Mouse (Mus musculus): ENCODE measurements around the gene Gm27021. TPM values are rescaled to one million over a fixed set of nuclear protein-coding genes. Genes with fewer than 3 reads are reported as not detected.

The Gm27021 gene
- polyA plus RNA-seq, 1 experiment from 2014 or later: 5.5 TPM

- no peak overlapping the region for H3K4me2 ChIP-seq
- no peak overlapping the region for H3K4me3 ChIP-seq
- 91% methylated on average over 10 of the region's 10 CpGs for WGBS
- H3K36me3 ChIP-seq: peaks cover 19% of the 10 kb centered on the region
- H3K4me1 ChIP-seq (replicated peaks): peaks cover 26% of the 10 kb centered on the region
- no peak overlapping the region for H3K27ac ChIP-seq (replicated peaks)
- no peaks in the 10 kb centered on the region for H3K9me3 ChIP-seq
- no peaks in the 10 kb centered on the region for H3K27me3 ChIP-seq
- H3K9ac ChIP-seq: no peak overlapping the region
- no peak for ATAC-seq (ENCODE audit: low read depth)
These were observed 82.4 kb downstream of the Gm27021 start for GRCm38 (mm10) chr8:120585521-120585920.

DNA sequence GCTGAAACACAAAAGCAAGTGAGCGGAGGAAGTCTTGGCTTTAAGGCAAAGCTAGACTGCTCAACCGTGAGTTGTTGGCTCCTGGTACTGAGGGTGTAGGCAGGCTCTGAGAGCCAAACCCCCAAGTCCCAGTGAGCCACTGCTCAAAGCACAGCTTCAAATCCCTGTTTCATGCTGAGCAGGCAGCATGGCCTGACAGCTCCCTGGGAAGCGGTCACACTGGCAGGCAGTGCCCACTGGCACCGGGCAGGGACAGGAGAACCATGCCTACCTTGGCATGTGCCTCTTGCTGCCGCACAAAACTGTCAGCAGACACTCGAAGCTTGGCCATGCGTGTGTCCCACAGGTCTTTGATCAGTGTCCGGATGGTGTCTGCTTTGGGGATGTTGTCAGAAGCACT lies 86.1 kb downstream of the Gm27021 start:
- Histone ChIP-seq H3K9me3 (no peaks in the 10 kb centered on the region), H3K4me3 (no peak overlapping the region), H3K27ac (replicated peaks) (peak overlapping the region; percentile 23; the same call in 1 of the 2 replicates), H3K27me3 (no peaks in the 10 kb centered on the region), H3K9ac (no peak overlapping the region), H3K4me1 (replicated peaks) (0 out of 2 replicates have a peak, but pooled peaks cover 9% of the 10 kb centered on the region), H3K36me3 (peaks cover 54% of the 10 kb centered on the region), H3K4me2 (no peak overlapping the region)
- WGBS: 91% methylated on average over 8 of the region's 8 CpGs
- ATAC-seq (ENCODE audit: low read depth): no peak

DNA sequence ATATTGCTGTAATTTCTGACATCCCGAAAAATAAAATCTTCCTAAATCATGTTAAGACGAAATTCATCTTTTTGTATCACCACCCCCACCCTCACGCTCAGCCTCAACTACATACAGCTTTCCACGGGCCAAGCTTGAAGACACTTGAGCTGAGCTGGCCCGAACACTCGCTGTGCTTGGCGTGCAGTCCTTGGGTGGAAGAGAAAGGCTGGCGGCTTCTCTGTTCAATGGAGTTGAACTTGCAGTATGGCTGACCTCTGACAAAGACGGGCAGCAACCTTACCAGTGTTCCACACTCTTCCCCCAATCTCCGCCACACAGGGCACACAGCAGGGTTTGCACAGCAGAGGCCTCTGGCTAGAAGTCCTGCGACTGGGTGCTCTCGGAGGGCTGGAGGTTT lies 86.5 kb downstream of the Gm27021 start:
- ATAC-seq (ENCODE audit: low read depth): no peak
- Histone ChIP-seq H3K27me3 (no peaks in the 10 kb centered on the region), H3K9me3 (no peaks in the 10 kb centered on the region), H3K4me3 (no peak overlapping the region), H3K36me3 (peaks cover 59% of the 10 kb centered on the region), H3K27ac (replicated peaks) (peak overlapping the region; percentile 23; the same call in 1 of the 2 replicates), H3K4me2 (no peak overlapping the region), H3K4me1 (replicated peaks) (peaks cover 13% of the 10 kb centered on the region), H3K9ac (no peak overlapping the region)
- 92% methylated on average over 12 of the region's 12 CpGs for WGBS

DNA sequence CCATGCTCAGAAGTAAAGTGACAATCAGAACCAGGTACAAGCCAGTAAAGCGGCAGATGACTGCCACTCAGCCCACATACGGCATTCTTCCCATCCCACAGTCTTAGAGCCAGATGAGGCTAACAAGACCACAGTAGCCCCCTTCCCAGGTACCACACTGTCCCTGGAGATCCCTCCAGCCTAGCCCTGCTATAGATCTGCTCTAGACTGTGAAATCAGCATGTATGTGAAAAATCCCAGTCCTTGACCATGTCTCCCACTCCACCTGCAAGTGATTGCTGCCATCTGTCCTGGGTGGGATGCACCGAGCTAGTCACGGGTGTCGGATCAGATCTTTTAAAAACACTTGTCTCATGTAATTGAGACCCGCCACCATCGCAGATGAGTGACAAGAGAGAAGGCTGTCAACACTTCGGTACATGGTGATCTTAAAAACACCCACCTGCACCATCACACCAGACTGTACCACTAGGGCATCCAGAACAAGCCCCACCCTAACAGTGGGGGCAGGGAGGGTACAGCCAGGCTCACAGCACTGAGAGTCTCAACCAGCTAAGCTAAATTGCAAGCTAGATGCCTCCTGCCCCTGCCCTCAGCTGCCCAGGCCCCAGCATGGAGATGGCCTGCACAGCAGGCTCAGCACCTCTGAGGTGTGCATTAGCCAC lies 87.4 kb downstream of the Gm27021 start:
- Histone ChIP-seq H3K27ac (replicated peaks) (no peak overlapping the region), H3K27me3 (no peaks in the 10 kb centered on the region), H3K4me3 (no peak overlapping the region), H3K9me3 (no peaks in the 10 kb centered on the region), H3K4me1 (replicated peaks) (peaks cover 22% of the 10 kb centered on the region), H3K4me2 (no peak overlapping the region), H3K9ac (no peak overlapping the region), H3K36me3 (peaks cover 67% of the 10 kb centered on the region)
- no peak for ATAC-seq (ENCODE audit: low read depth)
- 91% methylated on average over 8 of the region's 8 CpGs for WGBS

- H3K9ac ChIP-seq: no peak overlapping the region
- 84% methylated on average over 17 of the region's 17 CpGs for WGBS
- 0 out of 2 replicates have a peak overlapping the region, but pooled peaks have one; percentile 18 for H3K27ac ChIP-seq (replicated peaks)
These were observed 90.1 kb downstream of the Gm27021 start for GRCm38 (mm10) chr8:120577821-120578220.

GRCm38 (mm10) chr8:120575801-120576200 lies 92.1 kb downstream of the Gm27021 start:
- H3K27me3 ChIP-seq: no peaks in the 10 kb centered on the region
- WGBS: 70% methylated on average over 9 of the region's 9 CpGs
- no peak overlapping the region for H3K9ac ChIP-seq
- ATAC-seq (ENCODE audit: low read depth): no peak
- no peak overlapping the region for H3K27ac ChIP-seq (replicated peaks)
- peaks cover 19% of the 10 kb centered on the region for H3K4me1 ChIP-seq (replicated peaks)
- no peaks in the 10 kb centered on the region for H3K9me3 ChIP-seq
- H3K4me2 ChIP-seq: no peak overlapping the region
- H3K36me3 ChIP-seq: peaks cover 98% of the 10 kb centered on the region
- H3K4me3 ChIP-seq: no peak overlapping the region

More at GRCm38 (mm10) chr8:120577821-120578220, 90.1 kb downstream of the Gm27021 start:
- no peak overlapping the region for H3K4me3 ChIP-seq
- H3K36me3 ChIP-seq: peaks cover 94% of the 10 kb centered on the region
- H3K27me3 ChIP-seq: no peaks in the 10 kb centered on the region
- H3K9me3 ChIP-seq: no peaks in the 10 kb centered on the region
- no peak overlapping the region for H3K4me2 ChIP-seq
- ATAC-seq (ENCODE audit: low read depth): no peak
- H3K4me1 ChIP-seq (replicated peaks): peaks cover 18% of the 10 kb centered on the region

- Histone ChIP-seq H3K4me1 (replicated peaks) (peaks cover 27% of the 10 kb centered on the region), H3K9ac (no peak overlapping the region), H3K36me3 (peaks cover 97% of the 10 kb centered on the region), H3K9me3 (no peaks in the 10 kb centered on the region), H3K4me2 (no peak overlapping the region), H3K27me3 (no peaks in the 10 kb centered on the region), H3K27ac (replicated peaks) (0 out of 2 replicates have a peak overlapping the region, but pooled peaks have one; percentile 13), H3K4me3 (no peak overlapping the region)
- no peak for ATAC-seq (ENCODE audit: low read depth)
- 71% methylated on average over 19 of the region's 19 CpGs for WGBS
These were observed 92.9 kb downstream of the Gm27021 start for GRCm38 (mm10) chr8:120574941-120575340.

GRCm38 (mm10) chr8:120573866-120574265 lies 94.0 kb downstream of the Gm27021 start:
- ATAC-seq (ENCODE audit: low read depth): no peak
- Histone ChIP-seq H3K4me1 (replicated peaks) (peaks cover 32% of the 10 kb centered on the region), H3K4me2 (no peak overlapping the region), H3K9ac (no peak overlapping the region), H3K27ac (replicated peaks) (no peak overlapping the region), H3K9me3 (no peaks in the 10 kb centered on the region), H3K27me3 (no peaks in the 10 kb centered on the region), H3K36me3 (peaks cover 99% of the 10 kb centered on the region), H3K4me3 (no peak overlapping the region)
- 70% methylated on average over 11 of the region's 11 CpGs for WGBS

DNA sequence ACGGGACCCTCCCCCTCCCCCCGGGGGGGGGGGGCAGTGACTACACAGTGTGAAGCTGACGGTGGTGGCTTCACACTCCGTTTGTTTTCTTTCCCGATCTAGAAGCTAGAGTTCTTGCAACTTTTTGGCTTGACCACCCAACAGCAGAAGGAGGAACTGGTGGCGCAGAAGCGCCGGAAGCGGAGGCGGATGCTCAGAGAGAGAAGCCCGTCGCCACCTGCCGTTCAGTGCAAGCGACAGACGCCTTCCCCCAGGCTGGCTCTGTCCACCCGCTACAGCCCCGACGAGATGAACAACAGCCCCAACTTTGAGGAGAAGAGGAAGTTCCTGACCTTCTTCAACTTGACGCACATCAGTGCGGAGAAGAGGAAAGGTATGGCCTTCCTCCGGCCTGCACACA lies 95.3 kb downstream of the Gm27021 start:
- no peak for ATAC-seq (ENCODE audit: low read depth)

GRCm38 (mm10) chr8:120571561-120571960 lies 96.3 kb downstream of the Gm27021 start:
- no peaks in the 10 kb centered on the region for H3K9me3 ChIP-seq
- peaks cover 99% of the 10 kb centered on the region for H3K36me3 ChIP-seq
- H3K4me3 ChIP-seq: no peak overlapping the region
- no peaks in the 10 kb centered on the region for H3K27me3 ChIP-seq
- H3K4me2 ChIP-seq: no peak overlapping the region
- no peak overlapping the region for H3K9ac ChIP-seq
- H3K27ac ChIP-seq (replicated peaks): no peak overlapping the region
- ATAC-seq (ENCODE audit: low read depth): no peak
- WGBS: 73% methylated on average over 8 of the region's 8 CpGs
- peaks cover 37% of the 10 kb centered on the region for H3K4me1 ChIP-seq (replicated peaks)

More for the DNA sequence above, 95.3 kb downstream of the Gm27021 start:
- H3K4me1 ChIP-seq (replicated peaks): peaks cover 31% of the 10 kb centered on the region
- no peak overlapping the region for H3K4me2 ChIP-seq
- 82% methylated on average over 21 of the region's 21 CpGs for WGBS
- no peaks in the 10 kb centered on the region for H3K9me3 ChIP-seq
- peaks cover 99% of the 10 kb centered on the region for H3K36me3 ChIP-seq
- no peaks in the 10 kb centered on the region for H3K27me3 ChIP-seq
- H3K4me3 ChIP-seq: no peak overlapping the region
- no peak overlapping the region; the same call in 1 of the 2 replicates for H3K9ac ChIP-seq
- no peak overlapping the region for H3K27ac ChIP-seq (replicated peaks)

DNA sequence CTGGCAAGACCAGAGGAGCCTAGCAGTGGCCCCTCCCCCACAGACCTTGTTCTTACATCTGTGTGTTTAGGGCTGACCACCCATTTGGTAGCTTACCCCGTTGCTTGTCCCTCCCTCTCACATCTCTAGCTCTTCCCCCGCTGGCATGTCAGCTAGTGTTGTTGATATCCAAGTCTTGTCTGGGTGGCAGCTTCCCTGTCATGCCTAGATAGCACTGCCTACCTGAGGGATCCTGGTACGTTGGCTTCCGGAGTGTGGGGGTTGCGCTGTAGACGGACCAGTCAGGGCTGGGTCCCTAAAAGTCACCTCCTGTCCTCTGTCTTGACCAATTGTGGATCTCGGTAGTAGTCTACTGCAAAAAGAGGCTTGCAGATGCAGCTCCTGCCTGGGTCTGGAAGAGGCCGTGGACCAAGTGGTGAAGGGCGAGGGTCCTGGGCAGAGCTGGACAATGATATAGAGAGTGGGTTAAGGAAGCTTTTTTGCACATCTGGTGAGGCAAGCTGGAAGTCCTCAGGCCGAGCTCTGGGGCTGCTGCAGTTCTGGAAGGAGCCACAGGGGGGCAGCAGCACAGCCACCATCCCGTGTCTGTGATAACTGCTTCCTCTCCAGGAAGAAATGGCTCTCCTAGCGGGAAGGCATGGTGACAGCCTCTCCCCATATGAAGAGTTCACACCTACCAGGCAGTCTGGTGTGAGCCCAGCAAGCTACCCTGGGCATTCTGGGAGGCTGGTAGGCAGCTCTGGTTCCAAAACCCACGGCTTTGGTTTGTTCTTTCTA lies 97.8 kb downstream of the Gm27021 start:
- Histone ChIP-seq H3K27me3 (no peaks in the 10 kb centered on the region), H3K36me3 (peaks cover 87% of the 10 kb centered on the region), H3K9me3 (no peaks in the 10 kb centered on the region), H3K9ac (no peak overlapping the region; the same call in 1 of the 2 replicates), H3K4me3 (no peak overlapping the region), H3K4me2 (no peak overlapping the region), H3K27ac (replicated peaks) (peak overlapping the region; percentile 46), H3K4me1 (replicated peaks) (peaks cover 40% of the 10 kb centered on the region)
- 59% methylated on average over 13 of the region's 13 CpGs for WGBS
- ATAC-seq (ENCODE audit: low read depth): no peak

DNA sequence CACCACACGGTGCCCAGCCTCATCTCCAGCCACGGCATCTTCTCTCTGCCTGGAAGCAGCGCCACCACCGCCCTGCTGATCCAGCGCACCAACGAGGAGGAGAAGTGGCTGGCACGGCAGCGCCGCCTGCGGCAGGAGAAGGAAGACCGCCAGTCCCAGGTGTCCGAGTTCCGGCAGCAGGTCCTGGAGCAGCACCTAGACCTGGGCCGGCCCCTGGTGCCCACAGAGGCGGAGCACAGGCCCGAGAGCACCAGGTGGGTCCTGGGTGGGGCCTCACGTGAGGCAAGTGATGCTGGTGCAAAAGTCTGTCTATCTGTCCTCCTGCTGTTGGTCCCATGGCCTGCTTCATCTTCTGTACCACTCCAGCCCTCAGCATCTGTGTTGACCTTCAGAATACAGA lies 98.8 kb downstream of the Gm27021 start:
- H3K27me3 ChIP-seq: no peaks in the 10 kb centered on the region
- H3K4me2 ChIP-seq: no peak overlapping the region
- no peak overlapping the region for H3K9ac ChIP-seq
- no peak overlapping the region for H3K4me3 ChIP-seq
- no peak for ATAC-seq (ENCODE audit: low read depth)
- WGBS: 93% methylated on average over 17 of the region's 17 CpGs
- peaks cover 50% of the 10 kb centered on the region for H3K4me1 ChIP-seq (replicated peaks)
- peaks cover 77% of the 10 kb centered on the region for H3K36me3 ChIP-seq
- peak overlapping the region; percentile 46; the same call in 1 of the 2 replicates for H3K27ac ChIP-seq (replicated peaks)
- no peaks in the 10 kb centered on the region for H3K9me3 ChIP-seq
